Mouse (Mus musculus): ENCODE measurements around the gene Dennd4a.

Dennd4a gene

GRCm38 (mm10) chr9:64790673-64791660, 20.2 kb upstream of the Dennd4a start:
- DNase-seq (ENCODE audit: extremely low spot score, low read depth, low spot score): no peak

GRCm38 (mm10) chr9:64791676-64792075, 19.5 kb upstream of the Dennd4a start:
- no peak for DNase-seq (ENCODE audit: extremely low spot score, low read depth, low spot score)

GRCm38 (mm10) chr9:64792379-64793274, 18.5 kb upstream of the Dennd4a start:
- no peak for DNase-seq (ENCODE audit: extremely low spot score, low read depth, low spot score)

GRCm38 (mm10) chr9:64793275-64793590, 17.9 kb upstream of the Dennd4a start:
- DNase-seq (ENCODE audit: extremely low spot score, low read depth, low spot score): no peak

- no peak for DNase-seq (ENCODE audit: extremely low spot score, low read depth, low spot score)
Measured at GRCm38 (mm10) chr9:64793794-64794193, 17.3 kb upstream of the Dennd4a start.

- DNase-seq (ENCODE audit: extremely low spot score, low read depth, low spot score): no peak
Measured at GRCm38 (mm10) chr9:64794448-64795420, 16.4 kb upstream of the Dennd4a start.

- DNase-seq (ENCODE audit: extremely low spot score, low read depth, low spot score): no peak
Measured at GRCm38 (mm10) chr9:64795846-64796615, 15.1 kb upstream of the Dennd4a start.

- DNase-seq (ENCODE audit: extremely low spot score, low read depth, low spot score): no peak
Measured at GRCm38 (mm10) chr9:64797392-64797791, 13.7 kb upstream of the Dennd4a start.

GRCm38 (mm10) chr9:64798099-64798498, 13.0 kb upstream of the Dennd4a start:
- DNase-seq (ENCODE audit: extremely low spot score, low read depth, low spot score): no peak

- DNase-seq (ENCODE audit: extremely low spot score, low read depth, low spot score): no peak
Measured at GRCm38 (mm10) chr9:64798859-64799258, 12.3 kb upstream of the Dennd4a start.

- no peak for DNase-seq (ENCODE audit: extremely low spot score, low read depth, low spot score)
Measured at GRCm38 (mm10) chr9:64799504-64799903, 11.6 kb upstream of the Dennd4a start.

- no peak for DNase-seq (ENCODE audit: extremely low spot score, low read depth, low spot score)
Measured at GRCm38 (mm10) chr9:64802561-64802960, 8.6 kb upstream of the Dennd4a start.

GRCm38 (mm10) chr9:64803373-64804214, 7.5 kb upstream of the Dennd4a start:
- DNase-seq (ENCODE audit: extremely low spot score, low read depth, low spot score): no peak

GRCm38 (mm10) chr9:64805875-64806274, 5.3 kb upstream of the Dennd4a start:
- DNase-seq (ENCODE audit: extremely low spot score, low read depth, low spot score): no peak

GRCm38 (mm10) chr9:64806335-64807060, 4.6 kb upstream of the Dennd4a start:
- DNase-seq (ENCODE audit: extremely low spot score, low read depth, low spot score): no peak

- no peak for DNase-seq (ENCODE audit: extremely low spot score, low read depth, low spot score)
Measured at GRCm38 (mm10) chr9:64807061-64807808, 3.9 kb upstream of the Dennd4a start.

- DNase-seq (ENCODE audit: extremely low spot score, low read depth, low spot score): no peak
Measured at GRCm38 (mm10) chr9:64809851-64810250, 1.3 kb upstream of the Dennd4a start.
